Mouse (Mus musculus) natural killer cell, adult 2 months (primary cell): Measurements from ENCODE around the gene Vmn1r193.
"Not testable (repeated sequence)": the region's sequence is repeated elsewhere in the genome, so short reads cannot be mapped to it uniquely, and the experiment has no call there.

Experiments used
- DNase-seq, 2 experiments: peaks; one replicate each; pipeline ENCODE4 v3.0.0; 2022; ENCODE audit warnings: low spot score in 2 of 2

Vmn1r193 gene

DNA sequence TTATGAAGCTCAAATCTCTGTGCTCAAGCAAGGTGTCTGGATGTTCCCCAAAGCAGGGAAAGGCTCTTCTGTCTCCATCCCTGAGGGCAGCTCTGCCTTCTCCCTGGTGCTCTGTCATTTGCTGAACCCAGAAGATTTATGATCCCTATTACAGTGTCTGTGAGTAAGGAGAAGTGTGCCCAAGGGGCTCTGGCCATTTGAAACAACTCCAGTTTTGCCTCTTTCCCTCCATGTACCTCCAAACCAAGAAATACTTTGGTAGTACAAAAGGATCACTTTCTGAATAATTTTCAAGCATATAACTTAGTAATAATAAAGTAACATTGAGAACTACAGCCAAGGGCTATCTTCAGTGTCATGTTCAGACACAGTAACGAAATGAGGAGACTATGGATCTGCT lies at the start of gene Vmn1r193:
Gene Vmn1r193, minus strand, starts transcription at position 101 of the 400 bp plus-strand sequence.
- DNase-seq: not testable (repeated sequence)

DNA sequence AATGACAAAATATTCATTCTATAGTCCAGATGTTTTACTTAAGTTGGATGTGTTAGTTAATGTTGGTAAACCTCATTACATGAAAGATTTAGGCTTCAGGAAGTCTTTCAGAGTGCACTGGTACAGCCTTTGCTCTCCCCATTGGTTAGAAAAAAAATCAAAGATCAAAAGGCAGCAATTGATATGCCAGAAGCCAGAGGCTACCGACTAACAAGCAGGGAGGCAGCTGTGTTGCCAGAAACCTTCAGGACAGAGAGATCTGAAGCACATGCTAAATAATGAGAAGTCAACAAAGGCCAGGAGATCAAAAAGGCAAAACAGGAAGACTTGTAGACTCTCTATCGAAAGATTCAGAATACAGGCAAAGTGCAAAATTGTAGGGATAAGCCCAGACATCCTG lies 48.8 kb upstream of the Vmn1r193 start:
- DNase-seq: no peak

- not testable (repeated sequence) for DNase-seq
Observed at GRCm38 (mm10) chr13:22270222-22270621, 47.3 kb upstream of the Vmn1r193 start, which contains the start of gene Vmn1r195. Gene Vmn1r195 (plus strand): TSS chr13:22270522.

DNA sequence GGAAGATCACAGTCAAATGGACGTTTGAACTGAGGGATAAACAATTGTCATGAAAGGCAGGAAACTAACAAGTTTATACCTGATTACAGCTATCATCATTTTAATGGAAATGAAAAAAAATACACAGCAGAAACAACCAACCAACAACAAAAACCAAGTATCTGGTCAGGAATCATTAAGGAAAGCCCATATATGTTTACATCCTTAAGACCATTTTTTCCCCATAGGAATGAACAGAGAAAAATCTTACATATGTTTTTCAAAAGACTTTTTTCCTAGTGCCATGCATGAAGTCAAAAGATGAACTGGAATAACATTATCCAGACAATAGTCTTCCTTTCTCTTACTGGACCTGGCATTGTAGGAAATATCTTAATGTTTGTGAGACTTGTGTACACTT lies 21.0 kb upstream of the Vmn1r193 start, which contains the start of gene Vmn1r194:
Gene Vmn1r194, plus strand, starts transcription at position 301 of the 400 bp plus-strand sequence.
- no peak for DNase-seq

GRCm38 (mm10) chr13:22192756-22193155 lies 30.2 kb downstream of the Vmn1r193 start:
- not testable (repeated sequence) for DNase-seq

- DNase-seq: no peak
Observed at GRCm38 (mm10) chr13:22191041-22191440, 31.9 kb downstream of the Vmn1r193 start, which contains the start of gene Vmn1r192. Gene Vmn1r192 (minus strand): TSS chr13:22191141.

DNA sequence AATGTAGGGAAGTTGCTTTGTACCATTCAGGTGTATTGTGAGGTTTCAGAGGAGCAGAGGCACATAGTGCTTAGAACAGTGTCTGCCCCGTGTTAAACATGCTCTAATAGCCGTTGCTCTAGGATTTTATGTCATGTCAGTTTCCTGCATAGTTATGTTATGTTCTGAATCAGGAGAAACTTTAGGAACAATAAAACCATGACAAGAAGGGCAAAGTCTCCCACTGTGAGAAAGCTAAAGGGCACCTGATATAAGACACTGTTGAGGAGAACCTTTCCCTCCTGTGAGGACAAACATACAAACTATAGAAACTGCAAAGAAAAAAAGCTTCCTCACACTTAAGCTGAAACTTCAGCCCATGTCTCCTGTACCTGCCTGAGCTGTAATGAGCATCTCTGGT lies 32.6 kb downstream of the Vmn1r193 start:
- no peak for DNase-seq

GRCm38 (mm10) chr13:22189313-22189712 lies 33.6 kb downstream of the Vmn1r193 start:
- no peak for DNase-seq

DNA sequence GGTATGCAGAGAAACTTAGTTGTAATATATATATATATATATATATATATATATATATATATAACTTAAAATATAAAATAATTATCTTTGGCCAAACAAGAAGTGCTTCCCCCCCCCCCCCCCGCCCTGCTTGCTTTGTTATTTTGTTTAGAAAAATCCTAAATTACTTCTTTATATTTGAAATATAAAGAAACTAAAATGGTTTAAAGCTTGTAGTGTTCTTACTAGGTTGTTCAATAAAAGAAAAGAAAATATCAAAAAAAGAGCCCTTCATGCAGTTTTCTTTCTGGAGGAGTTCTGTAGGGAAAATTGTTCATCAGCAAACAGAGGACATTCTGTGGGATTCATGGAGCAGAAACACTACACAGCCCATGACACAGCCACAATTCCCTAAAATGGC lies 39.1 kb downstream of the Vmn1r193 start, which contains the start of gene Vmn1r191:
Gene Vmn1r191, minus strand, starts transcription at position 101 of the 400 bp plus-strand sequence.
- no peak for DNase-seq

DNA sequence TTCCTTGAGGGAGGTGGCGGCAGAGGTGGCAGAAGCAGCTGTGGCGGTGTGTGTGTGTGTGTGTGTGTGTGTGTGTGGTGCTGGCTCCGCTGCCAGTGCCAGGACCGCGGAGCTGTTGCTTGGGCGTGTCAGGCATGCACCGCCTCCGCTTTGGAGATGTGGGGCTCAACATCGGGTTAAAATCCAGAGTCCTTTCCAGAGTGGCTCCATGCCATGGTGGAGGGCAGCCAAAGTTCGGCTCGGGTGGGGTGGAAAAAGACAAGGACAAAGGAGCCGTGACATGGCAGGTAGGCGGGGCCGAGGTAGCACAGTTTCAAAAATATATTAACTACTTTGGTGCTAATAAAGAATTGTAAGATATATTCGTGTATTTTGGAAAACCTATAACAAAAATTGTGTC lies 54.5 kb downstream of the Vmn1r193 start:
- DNase-seq: no peak
